Mouse (Mus musculus) intestine, postnatal 0 days (tissue): ENCODE measurements at regions not wholly inside any gene's neighbourhood (a gene's known extent, or its start where the extent isn't known, plus 50 kb on each side); places are given as distances from the start of the nearest gene placed in this dataset.

Experiments used
- ATAC-seq: fragments of 200-750 bp; cut with Nextera tagmentation; 2 replicates; pipeline ENCODE4 v1.8.0; 2017; ENCODE audit warnings: mild to moderate bottlenecking, moderate TSS enrichment, moderate library complexity
- H3K27ac ChIP-seq: fragments of 300-500 bp; sonication (generic); 2 replicates; pipeline ENCODE4 v1.5.1; 2014; ENCODE audit warnings: mild to moderate bottlenecking, low read depth, low read length, moderate library complexity
- H3K27me3 ChIP-seq: fragments of 300-500 bp; sonication (generic); replicated peaks from 2 replicates; pipeline ENCODE4 v1.6.1; 2014; ENCODE audit warnings: low read length, mixed read lengths; ENCODE audit not compliant: control insufficient read depth, insufficient read depth
- H3K36me3 ChIP-seq: fragments of 300-500 bp; sonication (generic); 2 replicates; pipeline ENCODE4 v1.6.1; 2014; ENCODE audit warnings: mild to moderate bottlenecking, moderate library complexity; ENCODE audit not compliant: control insufficient read depth, insufficient read depth
- H3K4me1 ChIP-seq: fragments of 300-500 bp; sonication (generic); replicated peaks from 2 replicates; pipeline ENCODE4 v1.6.1; 2014; ENCODE audit warnings: antibody characterized with exemption, low read length, mixed read lengths; ENCODE audit not compliant: control insufficient read depth, insufficient read depth
- H3K4me2 ChIP-seq: fragments of 300-500 bp; sonication (generic); replicated peaks from 2 replicates; pipeline ENCODE4 v1.6.1; 2014; ENCODE audit warnings: low read depth, mild to moderate bottlenecking, moderate library complexity
- H3K4me3 ChIP-seq: fragments of 300-500 bp; sonication (generic); 2 replicates; pipeline ENCODE4 v1.5.1; 2014; ENCODE audit warnings: low read depth, low read length
- H3K9ac ChIP-seq: fragments of 300-500 bp; sonication (generic); 2 replicates; pipeline ENCODE4 v1.6.1; 2014; ENCODE audit warnings: mild to moderate bottlenecking, low read depth, low read length
- H3K9me3 ChIP-seq: fragments of 300-500 bp; sonication (generic); 2 replicates; pipeline ENCODE4 v1.6.1; 2016; ENCODE audit warnings: mixed run types; ENCODE audit not compliant: control insufficient read depth
- CTCF ChIP-seq: sonication (generic); IDR thresholded peaks from 2 replicates; pipeline ENCODE4 v1.5.1; 2016; ENCODE audit warnings: low read depth, mild to moderate bottlenecking, control low read depth, antibody characterized with exemption, moderate library complexity
- WGBS: fragments of 180-500 bp; shearing (Covaris S2); extraction: QIAGEN DNeasy Blood & Tissue Kit; methylation state at CpG from one replicate; pipeline ENCODE4 v1.1.7; 2014; 5-methylcytosine and 5-hydroxymethylcytosine counted together

DNA sequence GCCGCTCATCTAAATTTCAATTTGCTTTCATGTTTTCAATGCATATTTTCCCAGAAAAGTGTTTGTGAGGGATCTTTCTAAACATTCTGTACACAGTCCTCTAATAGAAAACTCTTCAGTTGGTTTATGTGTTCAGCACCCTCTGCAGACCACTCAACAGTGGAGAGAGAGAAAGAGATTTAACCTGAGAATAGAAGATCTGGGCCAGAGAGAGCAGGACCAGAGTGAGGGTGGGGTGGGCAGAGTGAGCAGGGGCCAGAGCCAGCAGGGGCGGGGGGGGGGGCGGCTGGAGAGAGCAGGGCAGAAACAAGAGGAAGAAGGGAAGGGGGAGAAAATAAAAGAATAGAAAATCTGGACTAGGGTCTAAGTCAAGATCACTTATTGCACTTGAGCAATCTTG, 318.7 kb downstream of the Lmo7 start:
- 53% methylated on average over 3 of the region's 3 CpGs for WGBS
- TF ChIP-seq CTCF = no peak

DNA sequence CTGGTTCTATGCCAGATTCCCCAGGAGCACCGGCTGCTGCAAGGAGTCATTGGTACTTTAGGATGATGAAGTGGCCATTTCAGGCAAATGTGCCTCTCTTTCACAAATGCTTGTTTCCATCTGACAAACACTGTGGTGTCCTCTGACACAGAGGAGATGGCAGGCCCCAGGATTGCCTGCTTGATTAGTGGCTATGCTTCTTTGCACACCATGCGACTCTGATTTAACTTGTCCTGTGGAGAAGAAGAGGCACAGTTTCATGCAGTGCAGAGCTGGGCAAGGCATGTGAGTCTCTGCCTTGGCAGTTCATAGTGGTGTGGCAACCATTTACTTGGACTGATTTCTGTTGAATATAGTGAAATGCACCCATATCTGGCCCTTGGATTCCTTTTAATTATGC, 308.4 kb downstream of the Lmo7 start:
- ATAC-seq = no peak
- Histone ChIP-seq H3K27ac (no peak overlapping the region), H3K27me3 (no peaks in the 10 kb centered on the region), H3K4me1 (no peaks in the 10 kb centered on the region), H3K9ac (no peak overlapping the region), H3K36me3 (no peaks in the 10 kb centered on the region), H3K4me3 (no peak overlapping the region), H3K4me2 (no peak overlapping the region), H3K9me3 (no peaks in the 10 kb centered on the region)
- no peak for TF ChIP-seq CTCF
- WGBS = 82% methylated on average over 2 of the region's 2 CpGs

More for the DNA sequence above, 318.7 kb downstream of the Lmo7 start:
- no peaks in the 10 kb centered on the region for H3K36me3 ChIP-seq
- H3K9me3 ChIP-seq = no peaks in the 10 kb centered on the region
- H3K27me3 ChIP-seq = no peaks in the 10 kb centered on the region
- ATAC-seq = no peak
- H3K4me2 ChIP-seq = no peak overlapping the region
- H3K9ac ChIP-seq = no peak overlapping the region
- H3K4me3 ChIP-seq = no peak overlapping the region
- H3K4me1 ChIP-seq = no peaks in the 10 kb centered on the region
- no peak overlapping the region for H3K27ac ChIP-seq

DNA sequence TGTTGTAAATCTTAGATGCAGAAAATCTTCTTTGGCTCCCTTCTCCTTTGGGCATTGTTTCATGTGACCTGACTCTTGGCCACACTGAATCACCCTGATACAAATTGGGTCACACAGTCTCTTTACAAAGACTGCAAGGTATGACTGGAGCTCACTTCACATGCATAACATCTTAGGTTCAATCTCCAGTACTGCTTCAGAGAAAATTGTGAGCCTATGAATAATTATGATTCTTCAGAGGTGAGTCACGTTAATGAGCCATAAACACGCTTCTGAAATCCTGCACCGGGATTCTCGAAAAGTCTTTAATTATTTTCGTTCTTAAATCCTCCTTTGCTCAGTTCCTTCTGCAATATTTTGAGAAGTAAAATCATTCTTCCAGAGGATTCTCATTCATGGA, 307.7 kb downstream of the Lmo7 start:
- H3K27me3 ChIP-seq = no peaks in the 10 kb centered on the region
- H3K4me3 ChIP-seq = no peak overlapping the region
- no peak overlapping the region for H3K27ac ChIP-seq
- ATAC-seq = no peak
- no peak overlapping the region for H3K9ac ChIP-seq
- no peaks in the 10 kb centered on the region for H3K36me3 ChIP-seq
- H3K4me2 ChIP-seq = no peak overlapping the region
- no peak for TF ChIP-seq CTCF
- 90% methylated on average over 5 of the region's 5 CpGs for WGBS
- H3K4me1 ChIP-seq = no peaks in the 10 kb centered on the region
- H3K9me3 ChIP-seq = no peaks in the 10 kb centered on the region

DNA sequence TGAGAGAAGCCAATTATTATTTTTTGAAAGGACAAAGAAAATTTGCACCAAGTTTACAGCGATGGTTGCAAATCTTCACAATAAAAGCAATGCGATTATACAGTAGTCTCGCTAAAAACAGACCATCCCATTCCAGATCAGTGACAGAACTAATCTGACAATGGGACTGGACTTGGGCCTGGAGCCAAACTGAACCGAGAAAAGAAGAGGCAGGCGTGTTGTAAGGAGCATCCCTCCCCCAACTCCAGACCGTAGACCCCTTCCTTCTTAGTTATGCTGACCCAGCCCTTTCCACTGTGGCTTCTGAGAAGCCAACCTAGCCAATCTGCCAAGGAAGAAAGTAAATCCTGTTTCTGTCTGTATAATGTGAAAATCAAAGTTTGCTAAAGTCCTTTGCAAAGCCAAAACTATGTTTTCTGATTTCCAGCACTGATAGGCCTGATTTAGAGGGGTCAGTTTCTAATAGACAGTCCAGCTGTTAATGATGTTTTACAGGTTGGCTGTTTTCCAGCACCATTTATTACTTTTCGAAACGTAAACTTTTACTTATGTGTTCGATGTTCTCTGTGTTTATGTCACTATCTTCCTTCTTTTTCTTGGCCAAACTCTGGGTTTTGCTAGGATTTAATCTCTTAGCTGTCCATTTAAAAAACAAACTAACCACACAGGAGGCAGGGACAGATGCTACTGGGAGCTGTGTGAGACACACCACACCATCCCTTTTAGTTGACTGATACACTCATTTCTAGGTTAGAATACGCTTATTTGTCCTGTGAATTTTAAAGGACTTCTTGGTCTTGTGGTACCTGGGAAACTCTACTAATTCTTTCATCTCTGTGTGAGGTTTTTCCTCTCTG, 301.5 kb downstream of the Lmo7 start:
- H3K36me3 ChIP-seq = no peaks in the 10 kb centered on the region
- H3K27ac ChIP-seq = no peak overlapping the region
- H3K27me3 ChIP-seq = no peaks in the 10 kb centered on the region
- H3K4me3 ChIP-seq = no peak overlapping the region
- no peaks in the 10 kb centered on the region for H3K9me3 ChIP-seq
- no peak overlapping the region for H3K9ac ChIP-seq
- no peak for ATAC-seq
- 53% methylated on average over 10 of the region's 10 CpGs for WGBS
- no peak overlapping the region for H3K4me2 ChIP-seq
- TF ChIP-seq CTCF = no peak
- H3K4me1 ChIP-seq = no peaks in the 10 kb centered on the region

DNA sequence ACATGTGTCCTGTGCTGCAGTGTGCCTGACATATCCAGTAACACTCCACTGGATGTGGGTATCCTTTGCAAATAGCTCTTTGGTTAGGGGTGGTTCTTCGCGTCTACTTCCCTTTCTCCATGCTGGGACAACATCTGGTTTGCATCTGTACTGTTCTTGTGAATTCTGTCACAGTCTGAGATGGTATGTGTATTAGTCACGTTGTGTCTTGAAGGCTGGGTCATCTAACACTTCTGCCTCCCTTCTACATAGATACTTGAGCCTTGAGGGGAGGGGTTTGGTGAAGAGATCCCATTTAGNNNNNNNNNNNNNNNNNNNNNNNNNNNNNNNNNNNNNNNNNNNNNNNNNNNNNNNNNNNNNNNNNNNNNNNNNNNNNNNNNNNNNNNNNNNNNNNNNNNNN, 294.9 kb downstream of the Lmo7 start:
- H3K4me3 ChIP-seq = no peak overlapping the region
- ATAC-seq = no peak
- no peaks in the 10 kb centered on the region for H3K27me3 ChIP-seq
- H3K4me1 ChIP-seq = no peaks in the 10 kb centered on the region
- H3K27ac ChIP-seq = no peak overlapping the region
- H3K9ac ChIP-seq = no peak overlapping the region
- no peak overlapping the region for H3K4me2 ChIP-seq
- no peaks in the 10 kb centered on the region for H3K36me3 ChIP-seq
- TF ChIP-seq CTCF = no peak
- no peaks in the 10 kb centered on the region for H3K9me3 ChIP-seq
- 74% methylated on average over 3 of the region's 3 CpGs for WGBS

DNA sequence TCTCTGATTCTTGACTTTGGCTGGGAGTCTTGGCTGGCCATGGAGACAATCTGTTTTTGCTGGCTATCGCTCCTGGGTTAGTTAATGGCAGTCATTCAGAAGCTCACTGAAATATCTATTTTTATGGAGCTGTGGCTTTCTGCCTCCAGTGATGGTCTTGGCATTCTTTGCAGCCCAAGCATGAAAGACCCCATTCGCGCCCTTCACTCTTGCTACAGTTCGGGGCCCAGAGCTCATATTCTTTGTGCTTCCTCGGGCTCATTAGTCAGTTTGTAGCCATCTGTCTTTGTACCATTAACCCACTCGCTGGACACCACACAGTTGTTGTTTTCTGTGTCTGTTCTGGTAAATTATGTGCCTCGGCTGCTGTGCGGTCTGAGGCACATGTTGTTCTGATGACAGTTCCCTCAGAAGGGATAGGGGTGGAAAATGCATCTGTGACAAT, 290.4 kb downstream of the Lmo7 start:
- no peaks in the 10 kb centered on the region for H3K27me3 ChIP-seq
- no peak for ATAC-seq
- no peak overlapping the region for H3K27ac ChIP-seq
- no peak overlapping the region for H3K4me2 ChIP-seq
- no peak for TF ChIP-seq CTCF
- H3K36me3 ChIP-seq = no peaks in the 10 kb centered on the region
- H3K9me3 ChIP-seq = no peaks in the 10 kb centered on the region
- no peak overlapping the region for H3K4me3 ChIP-seq
- WGBS = 77% methylated on average over 8 of the region's 8 CpGs
- H3K9ac ChIP-seq = no peak overlapping the region
- H3K4me1 ChIP-seq = 0 out of 2 replicates have a peak, but pooled peaks cover 3% of the 10 kb centered on the region

DNA sequence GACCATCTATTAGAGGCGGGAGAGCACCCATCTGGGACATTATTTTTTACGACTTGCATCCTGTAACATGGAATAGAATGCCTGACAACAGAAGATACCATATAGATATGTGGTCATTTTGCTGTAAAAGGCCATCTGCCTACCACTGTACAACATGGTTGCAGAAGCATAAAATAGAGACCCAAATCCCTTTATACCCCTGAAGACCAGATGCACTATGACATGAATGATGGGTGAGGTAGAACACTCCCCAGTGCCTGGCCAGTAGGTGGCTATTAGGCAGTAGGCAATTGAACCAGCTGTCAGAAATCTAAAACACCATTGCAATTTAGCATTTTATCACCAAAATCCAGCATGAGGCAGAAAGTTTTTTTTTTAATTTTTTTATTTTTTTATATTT, 289.6 kb downstream of the Lmo7 start:
- H3K27me3 ChIP-seq = no peaks in the 10 kb centered on the region
- WGBS = 87% methylated on average over 2 of the region's 2 CpGs
- no peaks in the 10 kb centered on the region for H3K36me3 ChIP-seq

More for the DNA sequence above, 289.6 kb downstream of the Lmo7 start:
- no peak overlapping the region for H3K27ac ChIP-seq
- 0 out of 2 replicates have a peak, but pooled peaks cover 4% of the 10 kb centered on the region for H3K4me1 ChIP-seq
- ATAC-seq = no peak
- no peak overlapping the region for H3K9ac ChIP-seq
- no peak overlapping the region for H3K4me2 ChIP-seq
- H3K9me3 ChIP-seq = no peaks in the 10 kb centered on the region
- no peak for TF ChIP-seq CTCF
- no peak overlapping the region for H3K4me3 ChIP-seq
